Mouse (Mus musculus) stomach, postnatal 0 days (tissue): Measurements from ENCODE around the gene Bex1. TPM values are rescaled to one million over a fixed set of nuclear protein-coding genes. Genes with fewer than 3 reads are reported as not detected.

Source experiments
- ATAC-seq: fragments of 200-750 bp; cut with Nextera tagmentation; 2 replicates; pipeline ENCODE4 v1.8.0; 2017; ENCODE audit not compliant: low FRiP score, low TSS enrichment
- DNase-seq: peaks from one replicate; pipeline ENCODE4 v3.0.0-alpha.2; 2016; ENCODE audit warnings: low spot score
- H3K27ac ChIP-seq: fragments of 300-500 bp; sonication (generic); replicated peaks from 2 replicates; pipeline ENCODE4 v1.5.1; 2014; ENCODE audit warnings: mild to moderate bottlenecking, control low read depth
- H3K27me3 ChIP-seq: fragments of 300-500 bp; sonication (generic); 2 replicates; pipeline ENCODE4 v1.6.1; 2014; ENCODE audit warnings: low read length; ENCODE audit not compliant: control insufficient read depth, insufficient read depth
- H3K36me3 ChIP-seq: fragments of 300-500 bp; sonication (generic); 2 replicates; pipeline ENCODE4 v1.6.1; 2014; ENCODE audit warnings: low read length, mixed read lengths; ENCODE audit not compliant: control insufficient read depth, insufficient read depth
- H3K4me1 ChIP-seq: fragments of 300-500 bp; sonication (generic); replicated peaks from 2 replicates; pipeline ENCODE4 v1.6.1; 2014; ENCODE audit warnings: antibody characterized with exemption; ENCODE audit not compliant: control insufficient read depth, insufficient read depth
- H3K4me2 ChIP-seq: fragments of 300-500 bp; sonication (generic); replicated peaks from 2 replicates; pipeline ENCODE4 v1.6.1; 2014; ENCODE audit warnings: low read depth, mild to moderate bottlenecking, control low read depth, moderate library complexity
- H3K4me3 ChIP-seq: fragments of 300-500 bp; sonication (generic); 2 replicates; pipeline ENCODE4 v1.5.1; 2014; ENCODE audit warnings: low read depth, low read length, control low read depth
- H3K9ac ChIP-seq: fragments of 300-500 bp; sonication (generic); 2 replicates; pipeline ENCODE4 v1.6.1; 2014; ENCODE audit warnings: mild to moderate bottlenecking, low read length, control low read depth, mixed read lengths
- H3K9me3 ChIP-seq: fragments of 300-500 bp; sonication (generic); 2 replicates; pipeline ENCODE4 v1.6.1; 2016; ENCODE audit warnings: low read length; ENCODE audit not compliant: control insufficient read depth
- CTCF ChIP-seq: IDR thresholded peaks from 2 replicates; pipeline ENCODE4 v1.5.1; 2016; ENCODE audit warnings: antibody characterized with exemption, low read depth, mild to moderate bottlenecking, moderate library complexity
- EP300 ChIP-seq: optimal IDR thresholded peaks from 2 replicates; pipeline ENCODE3; 2016; ENCODE audit warnings: antibody characterized with exemption
- WGBS: fragments of 180-500 bp; shearing (Covaris S2); extraction: QIAGEN DNeasy Blood & Tissue Kit; methylation state at CpG from one replicate; pipeline ENCODE4 v1.1.7; 2014; 5-methylcytosine and 5-hydroxymethylcytosine counted together
- polyA plus RNA-seq: library from polyadenylated mRNA; unstranded; fragments of >200 nt; fragmentation: Nextera tagmentation; extraction: Ambion mirVana; gene quantifications from 2 replicates; pipeline ENCODE4 v1.2.1, GENCODE M21; 2015

Bex1 gene
- polyA plus RNA-seq, 1 experiment from 2014 or later, result 14.2 TPM

DNA sequence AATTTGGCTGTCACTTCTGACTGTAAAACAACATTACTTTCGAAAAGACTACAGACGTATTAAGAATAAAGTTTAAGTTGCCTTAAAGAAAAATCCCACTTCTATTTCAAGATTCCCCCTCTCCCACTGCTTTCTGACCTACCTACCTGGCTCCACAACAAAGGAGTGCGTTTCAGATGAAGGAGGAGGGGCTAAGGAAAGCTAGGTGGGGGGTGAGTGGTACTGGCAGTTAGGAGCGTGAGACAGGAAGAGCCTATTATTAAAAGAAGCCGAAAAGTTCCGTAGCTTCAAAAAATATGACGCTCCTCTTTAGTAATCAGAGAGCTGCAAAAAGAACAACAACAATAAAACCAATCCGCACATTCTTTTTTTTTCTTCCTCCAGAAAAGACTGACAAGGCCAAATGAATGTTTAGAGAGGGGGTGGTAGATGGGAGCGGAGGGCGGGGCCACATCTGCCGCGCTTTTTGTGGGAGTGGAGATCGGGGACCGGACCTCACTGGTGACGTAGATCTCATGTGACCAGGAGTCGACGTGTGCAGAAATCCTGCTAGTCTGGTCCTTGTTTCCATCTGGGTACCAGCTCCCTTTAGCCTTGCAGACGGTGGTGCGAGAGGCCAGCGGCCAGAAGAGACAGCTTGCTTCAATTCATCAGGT is 29.4 kb upstream of the Bex1 start, which contains the start of gene Tceal9:
Gene Tceal9 (plus strand): TSS at position 506 of the 656 bp plus-strand sequence.
- no peaks in the 10 kb centered on the region for H3K9me3 ChIP-seq
- no peaks in the 10 kb centered on the region for H3K4me1 ChIP-seq
- WGBS, result 16% methylated on average over 20 of the region's 20 CpGs
- H3K27ac ChIP-seq, result peak within 1 kb of the TSS; percentile 73
- peak within 1 kb of the TSS; percentile 54 for H3K4me3 ChIP-seq
- H3K4me2 ChIP-seq, result peak within 1 kb of the TSS; percentile 53
- no peak for TF ChIP-seq CTCF
- no peaks in the 10 kb centered on the region for H3K36me3 ChIP-seq
- peak within 1 kb of the TSS; percentile 64 for H3K9ac ChIP-seq
- peak; percentile 81 for DNase-seq
- H3K27me3 ChIP-seq, result no peaks in the 10 kb centered on the region
- ATAC-seq, result peak; percentile 92

GRCm38 (mm10) chrX:136243181-136243580 is 27.9 kb upstream of the Bex1 start:
- Histone ChIP-seq H3K4me1 (no peaks in the 10 kb centered on the region), H3K36me3 (no peaks in the 10 kb centered on the region), H3K4me2 (no peak overlapping the region), H3K4me3 (no peak overlapping the region), H3K9me3 (no peaks in the 10 kb centered on the region), H3K27me3 (no peaks in the 10 kb centered on the region), H3K27ac (no peak overlapping the region), H3K9ac (no peak overlapping the region)
- no peak for DNase-seq
- TF ChIP-seq EP300, result no peak
- TF ChIP-seq CTCF, result no peak
- ATAC-seq, result no peak
- WGBS, result 68% methylated on average over 2 of the region's 2 CpGs

DNA sequence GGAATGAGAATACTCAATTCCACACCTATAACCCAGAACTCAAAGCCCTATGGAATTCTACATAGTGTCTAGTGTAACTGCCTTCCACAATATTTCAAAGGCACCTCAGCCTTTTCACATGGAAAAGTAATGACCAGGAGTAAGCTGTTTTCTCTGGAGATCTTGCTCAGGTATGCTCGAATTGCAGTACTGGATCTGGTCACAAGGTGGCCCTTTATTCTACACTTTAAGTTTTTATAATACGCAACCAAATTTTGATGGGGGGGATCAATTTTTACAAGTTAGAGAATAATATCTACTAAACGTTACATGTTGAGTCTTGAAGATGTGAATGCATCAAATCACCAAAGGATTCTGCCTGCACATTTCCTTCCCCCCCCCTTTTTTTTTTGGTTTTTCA is 22.8 kb upstream of the Bex1 start:
- H3K36me3 ChIP-seq, result no peaks in the 10 kb centered on the region
- whole genome bisulfite sequencing, result 51% methylated on average over 3 of the region's 3 CpGs
- H3K4me1 ChIP-seq, result no peaks in the 10 kb centered on the region
- H3K27ac ChIP-seq, result no peak overlapping the region
- TF ChIP-seq CTCF (peak; percentile 69), EP300 (no peak)
- peak; percentile 27 for DNase-seq
- no peak overlapping the region for H3K9ac ChIP-seq
- ATAC-seq, result no peak
- no peak overlapping the region for H3K4me2 ChIP-seq
- H3K9me3 ChIP-seq, result no peaks in the 10 kb centered on the region
- H3K27me3 ChIP-seq, result no peaks in the 10 kb centered on the region
- H3K4me3 ChIP-seq, result no peak overlapping the region

DNA sequence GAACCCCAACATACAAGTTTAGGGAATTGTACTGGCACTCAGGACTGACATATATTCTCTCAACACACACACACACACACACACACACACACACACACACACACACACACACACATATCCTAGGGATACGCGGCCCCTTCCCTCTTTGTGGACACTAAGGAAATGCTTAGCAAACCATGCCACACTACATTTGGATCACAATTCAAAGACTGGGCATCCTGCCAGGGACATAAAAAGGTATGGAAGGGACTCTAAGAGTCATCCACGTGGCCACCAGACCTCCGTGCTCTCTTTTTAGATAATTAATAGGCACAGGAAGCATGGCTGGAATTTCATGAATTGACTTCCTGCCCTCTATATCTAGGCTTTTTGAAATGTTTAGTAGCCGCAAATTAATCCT is 12.5 kb upstream of the Bex1 start:
- Histone ChIP-seq H3K27ac (no peak overlapping the region), H3K9ac (no peak overlapping the region), H3K4me2 (no peak overlapping the region), H3K4me1 (no peaks in the 10 kb centered on the region), H3K9me3 (no peaks in the 10 kb centered on the region), H3K27me3 (no peaks in the 10 kb centered on the region), H3K36me3 (no peaks in the 10 kb centered on the region), H3K4me3 (no peak overlapping the region)
- ATAC-seq (no peak), DNase-seq (no peak)
- WGBS, result 47% methylated on average over 5 of the region's 5 CpGs
- TF ChIP-seq EP300 (no peak), CTCF (no peak)

GRCm38 (mm10) chrX:136223714-136224113 is 8.4 kb upstream of the Bex1 start:
- no peak for DNase-seq
- no peak for ATAC-seq

GRCm38 (mm10) chrX:136216303-136216702 is 990 bp upstream of the Bex1 start:
- Histone ChIP-seq H3K4me3 (no peak overlapping the region), H3K4me2 (no peak overlapping the region), H3K4me1 (no peaks in the 10 kb centered on the region), H3K9ac (no peak overlapping the region), H3K36me3 (no peaks in the 10 kb centered on the region), H3K9me3 (no peaks in the 10 kb centered on the region), H3K27me3 (no peaks in the 10 kb centered on the region), H3K27ac (no peak overlapping the region)
- ATAC-seq (no peak), DNase-seq (no peak)
- 28% methylated on average over 1 of the region's 1 CpGs for WGBS
- TF ChIP-seq EP300 (no peak), CTCF (no peak)

More at GRCm38 (mm10) chrX:136223714-136224113, 8.4 kb upstream of the Bex1 start:
- no peak overlapping the region for H3K9ac ChIP-seq
- no peaks in the 10 kb centered on the region for H3K36me3 ChIP-seq
- H3K27ac ChIP-seq, result no peak overlapping the region
- H3K4me2 ChIP-seq, result no peak overlapping the region
- H3K4me1 ChIP-seq, result no peaks in the 10 kb centered on the region
- H3K4me3 ChIP-seq, result no peak overlapping the region
- no peak for TF ChIP-seq EP300
- no peak for TF ChIP-seq CTCF
- no peaks in the 10 kb centered on the region for H3K27me3 ChIP-seq
- H3K9me3 ChIP-seq, result no peaks in the 10 kb centered on the region
- WGBS, result 67% methylated on average over 6 of the region's 6 CpGs
